Mouse (Mus musculus) CH12.LX (cell line): ENCODE measurements around the gene Caprin1.

Experiments used
- CTCF ChIP-seq, 2 experiments: IDR thresholded peaks in 1 of 2; conservative IDR thresholded peaks in 1 of 2; 2 replicates each; pipeline ENCODE4 v1.5.1; 2011 to 2012; ENCODE audit warnings: low read depth in 2 of 2, low read length in 2 of 2, improper control_type of control experiment in 1 of 2, inconsistent platforms in 1 of 2, mild to moderate bottlenecking in 1 of 2, moderate library complexity in 1 of 2
- E2F4 ChIP-seq: IDR thresholded peaks from 2 replicates; pipeline ENCODE4 v1.6.1; 2011; ENCODE audit warnings: low read depth, low read length, improper control_type of control experiment; ENCODE audit not compliant: insufficient replicate concordance
- MAFK ChIP-seq: IDR thresholded peaks from 2 replicates; pipeline ENCODE4 v1.6.1; 2011; ENCODE audit warnings: low read length, improper control_type of control experiment; ENCODE audit not compliant: insufficient replicate concordance
- POLR2AphosphoS2 ChIP-seq: IDR thresholded peaks from 2 replicates; pipeline ENCODE4 v1.6.1; 2011; ENCODE audit warnings: low read depth, low read length, improper control_type of control experiment
- RAD21 ChIP-seq: IDR thresholded peaks from 2 replicates; pipeline ENCODE4 v1.6.1; 2011; ENCODE audit warnings: low read depth, mild to moderate bottlenecking, low read length, improper control_type of control experiment, moderate library complexity
- UBTF ChIP-seq: IDR thresholded peaks from 2 replicates; pipeline ENCODE4 v1.6.1; 2012; ENCODE audit warnings: low read depth, mild to moderate bottlenecking, inconsistent platforms, low read length, improper control_type of control experiment, moderate library complexity
- ZKSCAN1 ChIP-seq: IDR thresholded peaks from 2 replicates; pipeline ENCODE4 v1.6.1; 2012; ENCODE audit warnings: low read depth, inconsistent platforms, low read length, improper control_type of control experiment, borderline replicate concordance
- ZMIZ1 ChIP-seq: IDR thresholded peaks from 2 replicates; pipeline ENCODE4 v1.6.1; 2012; ENCODE audit warnings: low read depth, mild to moderate bottlenecking, inconsistent platforms, low read length, improper control_type of control experiment

DNA sequence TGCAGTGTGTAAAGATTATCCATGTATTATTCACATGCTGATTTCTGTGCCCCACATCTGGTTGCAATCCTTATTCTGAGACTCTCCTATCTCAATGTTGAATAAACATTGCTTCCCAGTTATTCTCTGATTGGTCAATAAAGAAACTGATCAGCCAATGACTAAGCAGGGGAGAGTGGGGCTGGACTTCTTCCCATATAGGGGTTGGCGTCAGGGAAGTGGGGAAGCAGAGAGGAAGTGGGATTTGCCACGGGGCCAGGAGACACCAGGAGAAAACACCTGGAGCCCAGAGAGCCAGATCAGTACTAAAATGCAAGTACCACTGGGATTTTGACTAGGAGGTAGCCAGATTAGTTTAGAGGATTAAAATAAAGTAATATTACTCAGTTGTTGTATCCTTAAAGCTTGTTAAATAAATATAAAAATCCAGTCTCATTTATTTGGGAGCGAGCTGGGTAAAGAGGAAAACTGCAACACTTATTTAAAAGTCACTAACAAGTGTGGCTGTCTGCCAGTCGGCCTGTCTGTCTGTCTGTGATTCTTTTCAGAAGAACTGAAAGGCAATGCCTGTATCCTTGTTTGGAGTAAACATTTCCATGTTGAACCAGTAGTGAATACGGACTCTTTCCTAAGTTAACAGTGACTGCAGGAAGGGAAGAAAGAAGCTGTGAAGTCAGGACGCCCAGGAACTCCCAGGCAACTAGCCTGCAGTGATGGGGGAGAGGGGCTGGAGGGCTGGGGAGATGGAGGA, 19.9 kb upstream of the Caprin1 start:
- TF ChIP-seq ZKSCAN1 (no peak), MAFK (no peak), POLR2AphosphoS2 (no peak), CTCF (conservative IDR thresholded peaks at IDR 0.05 in 1 of 2, IDR thresholded peaks at IDR 0.05 in 1 of 2; ENCODE audit: low read depth in 2 of 2, low read length in 2 of 2) (no peak), ZMIZ1 (no peak), RAD21 (no peak), E2F4 (no peak), UBTF (no peak)
